Mouse (Mus musculus) myocyte (in vitro differentiated cells): Measurements from ENCODE around the gene Ppard.
A peak's percentile ranks its signal among the peaks of the same experiment; 100 is the strongest.

ENCODE experiments used
- CEBPB ChIP-seq: IDR thresholded peaks from 2 replicates; pipeline ENCODE4 v1.6.1; 2011; ENCODE audit warnings: mild to moderate bottlenecking, moderate library complexity; ENCODE audit not compliant: poor library complexity, insufficient read depth, severe bottlenecking
- E2F4 ChIP-seq: IDR thresholded peaks from one replicate; pipeline ENCODE4 v1.6.1; 2011; ENCODE audit warnings: mild to moderate bottlenecking, control low read depth, moderate library complexity; ENCODE audit not compliant: insufficient read depth
- MYOG ChIP-seq, 3 experiments: IDR thresholded peaks; one replicate each; pipeline ENCODE4 v1.6.1; 2011; ENCODE audit warnings: control low read depth in 2 of 3, low read depth in 2 of 3, mild to moderate bottlenecking in 2 of 3; ENCODE audit not compliant: insufficient read length in 2 of 3, control insufficient read depth in 1 of 3, insufficient read depth in 1 of 3
- POLR2A ChIP-seq: IDR thresholded peaks from one replicate; pipeline ENCODE4 v1.6.1; 2011; ENCODE audit warnings: low read depth, mild to moderate bottlenecking, control low read depth, moderate library complexity; ENCODE audit not compliant: insufficient read length
- SRF ChIP-seq: IDR thresholded peaks from one replicate; pipeline ENCODE4 v1.6.1; 2011; ENCODE audit warnings: low read depth; ENCODE audit not compliant: control insufficient read depth, insufficient read length
- TCF3 ChIP-seq: IDR thresholded peaks from one replicate; pipeline ENCODE4 v1.6.1; 2011; ENCODE audit warnings: low read depth, control low read depth; ENCODE audit not compliant: insufficient read length
- USF1 ChIP-seq: IDR thresholded peaks from one replicate; pipeline ENCODE4 v1.6.1; 2011; ENCODE audit warnings: low read depth, mild to moderate bottlenecking, control low read depth, moderate library complexity

GRCm38 (mm10) chr17:28279780-28280422, 47.4 kb downstream of the Ppard start:
- TF ChIP-seq E2F4: no peak
- TF ChIP-seq TCF3: no peak
- TF ChIP-seq POLR2A: no peak
- TF ChIP-seq MYOG (IDR thresholded peaks at IDR 0.05; ENCODE audit: control insufficient read depth in 1 of 3, insufficient read depth in 1 of 3, insufficient read length in 2 of 3, low read depth in 2 of 3): peak; percentile 25 to 71 (median 35)
- TF ChIP-seq CEBPB: no peak
- no peak for TF ChIP-seq USF1
- no peak for TF ChIP-seq SRF
